8 mouse cellular contexts compared by ENCODE assay signal in genomic region chr14:45387480-45387879, GRCm38 (mm10). TPM values are rescaled to one million over a fixed set of nuclear protein-coding genes. Genes with fewer than 3 reads are reported as not detected.
DNase-seq lines count a peak whose midpoint lies in the region; ATAC-seq lines count a peak whose summit lies in the region.

No protein-coding gene starts in this region.

- no peak overlapping the region for H3K27ac ChIP-seq in forebrain, embryonic 11.5 days (ENCODE audit: low read depth, low read length)
- H3K27ac ChIP-seq in limb, embryonic 12.5 days = no peak overlapping the region
- H3K27ac ChIP-seq in neural tube, embryonic 14.5 days (ENCODE audit: low read depth, low read length) = no peak overlapping the region

- no peaks in the 10 kb centered on the region for H3K9me3 ChIP-seq in forebrain, embryonic 11.5 days (ENCODE audit: control insufficient read depth, low read length)
- no peaks in the 10 kb centered on the region for H3K9me3 ChIP-seq in limb, embryonic 12.5 days
- no peaks in the 10 kb centered on the region for H3K9me3 ChIP-seq in neural tube, embryonic 14.5 days (ENCODE audit: control insufficient read depth, low read length)

- DNase-seq in thymus, postnatal 0 days (ENCODE audit: low spot score) = peak; percentile 21
- DNase-seq in thymus, postnatal 10 days (ENCODE audit: low spot score in 2 of 2) = no peak
- DNase-seq in forebrain, embryonic 11.5 days (ENCODE audit: low spot score) = no peak
- no peak for DNase-seq in ovary, postnatal 14 days (ENCODE audit: low spot score)
- no peak for DNase-seq in gastrocnemius, postnatal 25 days
- DNase-seq in gastrocnemius, postnatal 10 days = no peak

- H3K4me3 ChIP-seq in forebrain, embryonic 11.5 days (ENCODE audit: low read depth, low read length) = peak overlapping the region; percentile 75; the same call in 1 of the 2 replicates
- peak overlapping the region; percentile 81 for H3K4me3 ChIP-seq in limb, embryonic 12.5 days (replicated peaks)
- H3K4me3 ChIP-seq in neural tube, embryonic 14.5 days (ENCODE audit: low read depth, low read length) = peak overlapping the region; percentile 70

- no peaks in the 10 kb centered on the region for H3K36me3 ChIP-seq in forebrain, embryonic 11.5 days (ENCODE audit: control insufficient read depth, insufficient read depth, low read length)
- H3K36me3 ChIP-seq in limb, embryonic 12.5 days = peaks cover 5% of the 10 kb centered on the region; the same call in 1 of the 2 replicates
- H3K36me3 ChIP-seq in neural tube, embryonic 14.5 days (ENCODE audit: control insufficient read depth, insufficient read depth, low read length) = no peaks in the 10 kb centered on the region

- no peak for ATAC-seq in forebrain, embryonic 11.5 days (replicated peaks; ENCODE audit: low FRiP score)
- ATAC-seq in limb, embryonic 12.5 days (ENCODE audit: insufficient number of reproducible peaks, insufficient read depth, low FRiP score, low TSS enrichment, low read depth) = no peak
- ATAC-seq in neural tube, embryonic 14.5 days (ENCODE audit: low read depth) = no peak

- peaks cover 3% of the 10 kb centered on the region; the same call in 1 of the 2 replicates for H3K4me1 ChIP-seq in forebrain, embryonic 11.5 days (replicated peaks; ENCODE audit: control insufficient read depth, insufficient read depth, low read length)
- peaks cover 14% of the 10 kb centered on the region for H3K4me1 ChIP-seq in limb, embryonic 12.5 days (replicated peaks)
- peaks cover 7% of the 10 kb centered on the region; the same call in 1 of the 2 replicates for H3K4me1 ChIP-seq in neural tube, embryonic 14.5 days (ENCODE audit: control insufficient read depth, insufficient read depth, low read length)

- H3K9ac ChIP-seq in forebrain, embryonic 11.5 days (ENCODE audit: low read length) = no peak overlapping the region
- no peak overlapping the region for H3K9ac ChIP-seq in limb, embryonic 12.5 days (replicated peaks)
- no peak overlapping the region for H3K9ac ChIP-seq in neural tube, embryonic 14.5 days (replicated peaks; ENCODE audit: low read depth, low read length)

- WGBS in forebrain, embryonic 11.5 days = 20% methylated on average over 2 of the region's 2 CpGs
- 20% methylated on average over 2 of the region's 2 CpGs for WGBS in limb, embryonic 12.5 days
- WGBS in neural tube, embryonic 14.5 days = 13% methylated on average over 2 of the region's 2 CpGs

- H3K27me3 ChIP-seq in forebrain, embryonic 11.5 days (ENCODE audit: control insufficient read depth, insufficient read depth, low read length) = no peaks in the 10 kb centered on the region
- no peaks in the 10 kb centered on the region for H3K27me3 ChIP-seq in limb, embryonic 12.5 days
- H3K27me3 ChIP-seq in neural tube, embryonic 14.5 days (ENCODE audit: control insufficient read depth, insufficient read depth, low read length) = no peaks in the 10 kb centered on the region

- H3K4me2 ChIP-seq in forebrain, embryonic 11.5 days (ENCODE audit: low read depth, low read length, severe bottlenecking) = peak overlapping the region; percentile 79
- peak overlapping the region; percentile 66 for H3K4me2 ChIP-seq in limb, embryonic 12.5 days
- H3K4me2 ChIP-seq in neural tube, embryonic 14.5 days (ENCODE audit: low read depth, low read length) = peak overlapping the region; percentile 64

RNA-seq across cellular contexts. Expression of gene Gnpnat1, which starts 17.2 kb away (rescaled TPM):
- 30.3 and 40.1 TPM in 2 replicates for polyA plus RNA-seq in thymus, postnatal 0 days (2015; fragmentation: Nextera tagmentation; extraction: Ambion mirVana)
- 33.7 and 33.8 TPM in 2 replicates for polyA plus RNA-seq in forebrain, embryonic 11.5 days (2014; fragmentation: Nextera tagmentation; extraction: Ambion mirVana)
- 48.1 and 49.9 TPM in 2 replicates for polyA plus RNA-seq in limb, embryonic 12.5 days (2016; fragmentation: Nextera tagmentation; extraction: Ambion mirVana)
- 30.8 and 31.0 TPM in 2 replicates for polyA plus RNA-seq in neural tube, embryonic 14.5 days (2014; fragmentation: Nextera tagmentation; extraction: Ambion mirVana)
- 1 to 10 TPM; 9.2 to 9.7 TPM for total RNA-seq in gastrocnemius, postnatal 25 days (2021)
- 10 to 100 TPM; 11.5 to 14.8 TPM for total RNA-seq in gastrocnemius, postnatal 10 days (2021)

RNA-seq across cellular contexts. Expression of gene Styx, which starts 36.6 kb away (rescaled TPM):
- polyA plus RNA-seq in thymus, postnatal 0 days (2015; fragmentation: Nextera tagmentation; extraction: Ambion mirVana) = 65.5 and 82.0 TPM in 2 replicates
- polyA plus RNA-seq in forebrain, embryonic 11.5 days (2014; fragmentation: Nextera tagmentation; extraction: Ambion mirVana) = 38.5 TPM in 2 replicates
- polyA plus RNA-seq in limb, embryonic 12.5 days (2016; fragmentation: Nextera tagmentation; extraction: Ambion mirVana) = 54.8 and 68.5 TPM in 2 replicates
- polyA plus RNA-seq in neural tube, embryonic 14.5 days (2014; fragmentation: Nextera tagmentation; extraction: Ambion mirVana) = 74.1 and 76.1 TPM in 2 replicates
- 10 to 100 TPM; 47.3 to 62.4 TPM for total RNA-seq in gastrocnemius, postnatal 25 days (2021)
- total RNA-seq in gastrocnemius, postnatal 10 days (2021) = 10 to 100 TPM; 60.3 to 61.5 TPM

RNA-seq across cellular contexts. Expression of gene Psmc6, which starts 57.9 kb away (rescaled TPM):
- polyA plus RNA-seq in thymus, postnatal 0 days (2015; fragmentation: Nextera tagmentation; extraction: Ambion mirVana) = 168 and 169 TPM in 2 replicates
- polyA plus RNA-seq in forebrain, embryonic 11.5 days (2014; fragmentation: Nextera tagmentation; extraction: Ambion mirVana) = 225 and 250 TPM in 2 replicates
- 196 and 210 TPM in 2 replicates for polyA plus RNA-seq in limb, embryonic 12.5 days (2016; fragmentation: Nextera tagmentation; extraction: Ambion mirVana)
- 184 and 192 TPM in 2 replicates for polyA plus RNA-seq in neural tube, embryonic 14.5 days (2014; fragmentation: Nextera tagmentation; extraction: Ambion mirVana)
- total RNA-seq in gastrocnemius, postnatal 25 days (2021) = 100 to 1,000 TPM in 1 of 2 experiments, 10 to 100 TPM in 1; 95.6 to 107 TPM
- total RNA-seq in gastrocnemius, postnatal 10 days (2021) = 100 to 1,000 TPM; 119 to 125 TPM
